Mouse (Mus musculus): ENCODE measurements around the gene Ptgds.

Gene Ptgds

DNA sequence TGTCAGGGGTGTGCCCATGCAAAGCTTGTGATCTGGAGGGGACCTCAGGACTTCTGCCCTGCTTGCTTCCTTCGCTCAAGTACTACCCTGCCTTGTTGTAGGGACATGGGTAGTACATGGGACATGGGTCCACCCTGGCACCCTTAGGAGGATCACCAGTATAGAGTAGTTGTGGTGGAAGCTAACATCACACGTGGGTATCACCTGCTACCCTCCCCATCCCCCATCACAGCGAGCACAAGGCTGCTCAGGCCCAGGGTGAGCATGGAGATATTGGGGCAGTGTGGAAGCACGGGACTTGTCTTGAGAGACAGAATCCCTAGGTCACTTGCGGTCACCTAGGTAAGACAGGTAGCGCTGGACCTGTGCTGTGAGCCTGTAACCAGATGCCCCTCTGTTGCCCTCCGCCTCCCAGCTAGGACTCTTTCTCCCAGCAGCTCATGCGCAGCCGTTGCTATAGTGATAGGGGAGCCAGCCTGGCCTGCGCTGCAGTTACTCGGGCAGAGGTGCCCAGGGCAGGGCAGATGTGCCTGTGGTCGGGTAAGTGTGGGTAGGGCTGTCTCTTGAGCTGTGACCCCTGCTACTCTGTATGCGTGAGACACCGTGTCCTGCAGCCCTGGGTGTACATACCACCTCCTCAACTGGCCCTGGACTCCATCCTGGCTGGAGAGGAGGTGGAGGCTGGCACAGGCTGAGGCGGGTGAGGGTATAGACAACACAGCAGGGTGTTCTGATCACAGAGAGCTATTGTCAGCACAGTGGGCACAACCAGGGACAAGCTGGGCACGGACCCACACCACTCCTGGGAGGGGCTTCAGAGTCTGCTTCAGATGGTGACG, 39.2 kb downstream of the Ptgds start:
- TF ChIP-seq CTCF (conservative IDR thresholded peaks at IDR 0.05; ENCODE audit: low read length) (no peak), NANOG (IDR thresholded peaks at IDR 0.05; ENCODE audit: borderline replicate concordance, low read length) (no peak), POU5F1 (IDR thresholded peaks at IDR 0.05; ENCODE audit: borderline replicate concordance, low read length) (no peak)
- no peaks in the 10 kb centered on the region for H3K9me3 ChIP-seq (ENCODE audit: low read length)
- H3K27me3 ChIP-seq (ENCODE audit: insufficient read depth, low read length) = peaks cover 58% of the 10 kb centered on the region
- H3K36me3 ChIP-seq (ENCODE audit: insufficient read depth, low read length) = no peaks in the 10 kb centered on the region
- no peak overlapping the region for H3K4me3 ChIP-seq (replicated peaks; ENCODE audit: low read length)
- H3K4me1 ChIP-seq (replicated peaks; ENCODE audit: low read depth, low read length) = peaks cover 25% of the 10 kb centered on the region

DNA sequence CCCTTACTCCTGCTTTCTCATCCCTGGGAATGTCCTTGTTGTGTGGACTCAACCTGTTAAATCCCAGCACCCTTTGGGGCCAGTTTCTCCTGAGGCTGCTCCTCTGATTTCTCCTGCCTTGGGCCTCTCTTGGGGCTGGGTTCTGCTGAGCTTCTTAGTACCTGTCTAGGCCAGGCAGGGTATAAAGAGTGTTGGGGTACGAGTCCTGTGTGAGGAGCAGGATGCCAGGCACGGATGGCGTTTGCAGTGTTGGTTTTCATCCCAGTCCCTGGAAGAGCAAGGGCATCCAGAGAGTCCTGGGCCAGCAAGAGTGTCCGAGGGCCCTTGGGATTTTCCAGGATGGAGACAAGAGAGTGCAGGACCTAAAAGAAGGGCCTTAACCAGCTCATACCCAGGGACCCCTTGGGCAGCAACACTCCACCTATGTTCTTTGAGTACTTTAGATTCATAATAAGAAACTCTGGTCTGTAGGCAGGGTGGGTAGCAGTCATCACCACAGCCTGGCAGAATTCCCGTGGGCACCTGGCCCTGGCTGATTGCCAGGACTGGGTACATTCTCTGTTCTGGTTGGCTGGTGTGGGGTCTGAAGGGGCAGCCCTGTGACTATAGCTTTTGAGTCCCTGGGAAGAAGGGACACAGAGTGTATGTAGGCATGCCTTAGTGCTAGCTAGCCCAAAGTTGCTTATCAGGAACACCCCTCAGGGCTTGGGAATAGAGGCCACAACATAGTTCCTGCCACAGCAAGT, 40.2 kb downstream of the Ptgds start:
- peaks cover 35% of the 10 kb centered on the region for H3K4me1 ChIP-seq (replicated peaks; ENCODE audit: low read depth, low read length)
- H3K36me3 ChIP-seq (ENCODE audit: insufficient read depth, low read length) = no peaks in the 10 kb centered on the region
- H3K27me3 ChIP-seq (ENCODE audit: insufficient read depth, low read length) = peaks cover 59% of the 10 kb centered on the region
- no peak for TF ChIP-seq CTCF (conservative IDR thresholded peaks at IDR 0.05; ENCODE audit: low read length)
- no peak for TF ChIP-seq NANOG (IDR thresholded peaks at IDR 0.05; ENCODE audit: borderline replicate concordance, low read length)
- TF ChIP-seq POU5F1 (IDR thresholded peaks at IDR 0.05; ENCODE audit: borderline replicate concordance, low read length) = no peak
- H3K4me3 ChIP-seq (replicated peaks; ENCODE audit: low read length) = peak overlapping the region; percentile 91
- no peaks in the 10 kb centered on the region for H3K9me3 ChIP-seq (ENCODE audit: low read length)

DNA sequence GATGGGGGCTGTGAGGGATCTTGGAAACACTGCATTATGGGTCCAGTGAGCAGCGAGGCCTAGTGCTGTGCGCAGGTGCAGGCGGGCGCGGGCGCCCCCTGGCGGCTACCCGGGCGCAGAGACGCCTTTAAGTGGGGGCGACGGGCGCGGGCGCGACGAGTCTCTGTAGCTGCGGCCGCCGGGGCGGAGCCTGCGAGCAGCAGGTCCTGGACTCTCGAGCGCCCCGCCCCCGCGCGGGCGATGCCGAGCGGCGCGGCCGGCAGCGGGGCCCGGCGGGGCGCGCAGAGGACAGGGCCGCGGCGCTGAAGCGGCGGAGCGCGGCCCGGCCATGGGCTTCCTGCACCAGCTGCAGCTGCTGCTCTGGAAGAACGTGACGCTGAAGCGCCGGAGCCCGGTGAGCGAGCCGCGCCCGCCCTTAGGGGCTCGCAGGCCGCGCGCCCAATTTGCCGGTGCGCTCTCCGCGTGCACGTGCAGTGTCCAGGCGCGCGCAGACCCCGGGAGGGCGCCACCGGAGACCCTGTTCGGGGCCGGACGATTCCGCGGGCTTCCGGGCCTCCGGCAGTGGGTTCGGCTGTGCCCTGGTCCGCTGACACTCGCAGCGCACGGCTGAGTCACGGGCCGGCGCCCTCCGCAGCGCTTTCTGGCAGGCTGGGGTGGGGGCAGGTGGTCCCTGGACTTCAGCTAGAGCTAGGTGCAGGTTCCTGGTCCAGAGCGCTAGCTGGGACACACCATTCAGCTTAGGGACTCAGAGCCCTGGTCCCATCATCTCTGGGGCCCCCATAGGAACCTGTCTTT, 41.2 kb downstream of the Ptgds start, which contains the start of gene Abca2:
Abca2 (plus strand) TSS at position 262 of the 795 bp plus-strand sequence.
- Histone ChIP-seq H3K4me1 (replicated peaks; ENCODE audit: low read depth, low read length) (peaks cover 37% of the 10 kb centered on the region), H3K9me3 (ENCODE audit: low read length) (no peaks in the 10 kb centered on the region), H3K27me3 (ENCODE audit: insufficient read depth, low read length) (peaks cover 61% of the 10 kb centered on the region), H3K4me3 (replicated peaks; ENCODE audit: low read length) (peak within 1 kb of the TSS; percentile 91), H3K36me3 (ENCODE audit: insufficient read depth, low read length) (no peaks in the 10 kb centered on the region)
- TF ChIP-seq CTCF (conservative IDR thresholded peaks at IDR 0.05; ENCODE audit: low read length) (no peak), POU5F1 (IDR thresholded peaks at IDR 0.05; ENCODE audit: borderline replicate concordance, low read length) (no peak), NANOG (IDR thresholded peaks at IDR 0.05; ENCODE audit: borderline replicate concordance, low read length) (no peak)

DNA sequence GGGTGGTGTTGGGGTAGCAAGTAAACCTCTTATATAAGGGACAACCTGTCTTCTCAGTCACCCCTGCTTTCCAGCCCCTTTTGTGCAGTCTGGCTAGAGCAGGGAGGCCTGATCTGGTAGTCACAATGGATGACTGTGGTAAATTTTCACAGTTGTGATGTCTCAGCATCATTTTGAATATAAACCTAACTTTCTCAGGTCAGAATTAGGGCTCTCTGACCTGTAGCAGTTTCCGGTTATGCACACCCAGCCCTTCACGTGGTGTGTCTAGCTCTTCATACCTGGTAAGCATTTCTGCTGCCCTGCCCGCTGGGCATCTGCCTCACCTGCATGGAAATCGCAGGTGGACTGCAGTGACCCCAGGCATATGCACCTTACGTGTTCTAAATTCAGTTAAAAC, 42.6 kb downstream of the Ptgds start:
- Histone ChIP-seq H3K4me1 (replicated peaks; ENCODE audit: low read depth, low read length) (peaks cover 47% of the 10 kb centered on the region), H3K4me3 (replicated peaks; ENCODE audit: low read length) (no peak overlapping the region), H3K9me3 (ENCODE audit: low read length) (no peaks in the 10 kb centered on the region), H3K36me3 (ENCODE audit: insufficient read depth, low read length) (no peaks in the 10 kb centered on the region), H3K27me3 (ENCODE audit: insufficient read depth, low read length) (peaks cover 75% of the 10 kb centered on the region)
- TF ChIP-seq POU5F1 (IDR thresholded peaks at IDR 0.05; ENCODE audit: borderline replicate concordance, low read length) = no peak
- TF ChIP-seq CTCF (conservative IDR thresholded peaks at IDR 0.05; ENCODE audit: low read length) = no peak
- TF ChIP-seq NANOG (IDR thresholded peaks at IDR 0.05; ENCODE audit: borderline replicate concordance, low read length) = no peak

DNA sequence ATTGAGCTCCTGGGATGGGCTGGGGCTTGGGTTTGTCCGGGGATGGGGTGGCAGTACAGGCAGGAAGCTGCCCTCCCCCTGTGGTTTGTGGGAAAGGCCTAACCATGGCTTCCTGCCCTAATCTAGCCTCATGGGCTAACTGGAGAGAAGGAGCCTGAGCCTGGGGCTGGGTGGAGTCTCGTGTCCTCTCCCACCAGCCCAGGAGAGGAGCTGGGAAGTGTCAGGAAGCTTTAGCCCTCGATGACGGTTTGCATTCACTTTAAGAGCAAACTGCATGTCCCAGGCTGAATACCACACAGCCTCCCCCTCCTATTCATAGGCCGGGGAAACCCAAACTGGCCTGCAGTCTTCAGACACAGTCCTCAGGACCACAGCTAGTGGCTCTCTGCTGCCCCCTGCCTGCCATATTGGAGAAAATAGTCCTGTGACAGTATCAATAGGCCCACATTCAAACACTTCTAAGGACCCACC, 43.1 kb downstream of the Ptgds start:
- TF ChIP-seq CTCF (conservative IDR thresholded peaks at IDR 0.05; ENCODE audit: low read length) (peak; percentile 93), POU5F1 (IDR thresholded peaks at IDR 0.05; ENCODE audit: borderline replicate concordance, low read length) (no peak)
- H3K36me3 ChIP-seq (ENCODE audit: insufficient read depth, low read length) = no peaks in the 10 kb centered on the region
- peaks cover 50% of the 10 kb centered on the region for H3K4me1 ChIP-seq (replicated peaks; ENCODE audit: low read depth, low read length)
- peaks cover 74% of the 10 kb centered on the region for H3K27me3 ChIP-seq (ENCODE audit: insufficient read depth, low read length)
- H3K9me3 ChIP-seq (ENCODE audit: low read length) = no peaks in the 10 kb centered on the region
- H3K4me3 ChIP-seq (replicated peaks; ENCODE audit: low read length) = no peak overlapping the region

DNA sequence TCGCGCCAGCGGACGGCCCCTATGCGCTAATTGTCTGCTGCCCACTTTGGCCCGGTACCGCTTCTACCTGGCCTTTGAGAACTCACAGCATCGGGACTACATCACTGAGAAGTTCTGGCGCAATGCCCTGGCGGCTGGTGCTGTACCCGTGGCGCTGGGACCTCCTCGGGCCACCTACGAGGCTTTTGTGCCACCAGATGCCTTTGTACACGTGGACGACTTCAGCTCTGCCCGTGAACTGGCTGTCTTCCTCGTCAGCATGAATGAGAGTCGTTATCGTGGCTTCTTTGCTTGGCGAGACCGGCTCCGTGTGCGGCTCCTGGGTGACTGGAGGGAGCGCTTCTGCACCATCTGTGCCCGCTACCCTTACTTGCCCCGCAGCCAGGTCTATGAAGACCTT, 44.4 kb downstream of the Ptgds start:
- H3K36me3 ChIP-seq (ENCODE audit: insufficient read depth, low read length) = no peaks in the 10 kb centered on the region
- peak overlapping the region; percentile 69 for H3K4me3 ChIP-seq (replicated peaks; ENCODE audit: low read length)
- peaks cover 54% of the 10 kb centered on the region for H3K4me1 ChIP-seq (replicated peaks; ENCODE audit: low read depth, low read length)
- H3K27me3 ChIP-seq (ENCODE audit: insufficient read depth, low read length) = peaks cover 61% of the 10 kb centered on the region
- no peaks in the 10 kb centered on the region for H3K9me3 ChIP-seq (ENCODE audit: low read length)
- no peak for TF ChIP-seq NANOG (IDR thresholded peaks at IDR 0.05; ENCODE audit: borderline replicate concordance, low read length)
- TF ChIP-seq CTCF (conservative IDR thresholded peaks at IDR 0.05; ENCODE audit: low read length) = no peak
- no peak for TF ChIP-seq POU5F1 (IDR thresholded peaks at IDR 0.05; ENCODE audit: borderline replicate concordance, low read length)

DNA sequence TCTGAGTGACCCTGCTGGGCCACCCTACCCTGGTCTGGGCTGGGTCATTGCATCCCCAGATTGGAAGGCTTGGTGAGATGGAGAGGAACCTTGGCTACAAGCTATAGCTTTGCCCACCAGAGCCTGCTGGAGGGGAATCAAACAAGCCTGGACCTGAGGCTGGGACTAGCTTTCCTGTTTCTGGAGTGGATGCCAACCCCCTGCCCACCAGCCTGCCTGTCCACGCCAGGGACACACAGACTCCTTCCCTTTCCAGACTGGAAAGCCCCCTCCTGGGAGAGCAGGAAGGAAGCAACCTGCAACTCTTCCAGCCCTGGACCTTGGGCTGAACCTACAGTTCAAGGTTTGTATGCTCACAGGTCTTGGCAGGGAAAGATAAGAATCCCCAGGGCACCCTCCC, 46.2 kb downstream of the Ptgds start:
- Histone ChIP-seq H3K36me3 (ENCODE audit: insufficient read depth, low read length) (no peaks in the 10 kb centered on the region), H3K9me3 (ENCODE audit: low read length) (no peaks in the 10 kb centered on the region), H3K4me3 (replicated peaks; ENCODE audit: low read length) (no peak overlapping the region), H3K27me3 (ENCODE audit: insufficient read depth, low read length) (peaks cover 48% of the 10 kb centered on the region), H3K4me1 (replicated peaks; ENCODE audit: low read depth, low read length) (peaks cover 45% of the 10 kb centered on the region)
- TF ChIP-seq POU5F1 (IDR thresholded peaks at IDR 0.05; ENCODE audit: borderline replicate concordance, low read length) = no peak
- TF ChIP-seq CTCF (conservative IDR thresholded peaks at IDR 0.05; ENCODE audit: low read length) = no peak
- no peak for TF ChIP-seq NANOG (IDR thresholded peaks at IDR 0.05; ENCODE audit: borderline replicate concordance, low read length)

Measured in E14TG2a.4 (cell line).